Mouse (Mus musculus): ENCODE measurements around the gene Romo1.
"Not testable (repeated sequence)": the region's sequence is repeated elsewhere in the genome, so short reads cannot be mapped to it uniquely, and the experiment has no call there.

Gene Romo1

GRCm38 (mm10) chr2:156179796-156180093 is 35.9 kb downstream of the Romo1 start:
- no peak for DNase-seq (ENCODE audit: low read depth)

DNA sequence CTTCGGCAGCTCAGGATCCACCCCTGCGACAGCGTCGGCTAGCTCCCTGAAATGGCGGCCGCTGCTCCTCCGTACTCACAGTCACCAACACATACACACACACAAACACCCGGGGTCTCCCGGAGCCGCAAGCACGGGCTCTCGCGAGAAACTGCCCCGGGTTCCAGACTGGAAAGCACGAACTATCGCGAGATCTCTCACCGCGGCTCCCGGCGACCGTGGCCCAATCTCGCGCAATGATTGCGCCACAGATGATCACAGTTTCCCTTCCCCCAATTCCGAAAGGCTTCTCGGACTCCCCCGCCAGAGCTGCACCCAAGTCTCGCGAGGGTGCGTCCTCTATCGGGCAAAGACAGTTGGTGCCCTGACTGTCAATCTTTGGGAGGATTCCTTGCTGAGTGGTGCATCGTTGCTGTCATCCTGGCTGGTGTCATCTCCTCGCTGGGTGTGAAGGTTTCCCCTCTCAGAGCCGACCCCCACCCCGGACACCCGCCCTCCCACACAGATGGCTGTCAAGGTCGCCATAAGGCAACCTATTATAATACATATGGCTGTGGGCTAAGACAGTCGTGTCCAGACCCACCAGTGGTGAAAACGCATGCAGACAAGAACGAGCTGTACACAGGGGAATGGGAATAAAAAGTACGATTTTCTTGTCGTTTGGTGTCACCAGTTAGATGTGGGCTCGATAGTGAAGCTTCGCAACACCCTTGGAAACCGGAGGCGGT is 36.4 kb downstream of the Romo1 start, which contains the start of gene Rbm39:
Rbm39 (minus strand) TSS at position 145 of the 728 bp plus-strand sequence.
- peak; percentile 100 for DNase-seq (ENCODE audit: low read depth)

DNA sequence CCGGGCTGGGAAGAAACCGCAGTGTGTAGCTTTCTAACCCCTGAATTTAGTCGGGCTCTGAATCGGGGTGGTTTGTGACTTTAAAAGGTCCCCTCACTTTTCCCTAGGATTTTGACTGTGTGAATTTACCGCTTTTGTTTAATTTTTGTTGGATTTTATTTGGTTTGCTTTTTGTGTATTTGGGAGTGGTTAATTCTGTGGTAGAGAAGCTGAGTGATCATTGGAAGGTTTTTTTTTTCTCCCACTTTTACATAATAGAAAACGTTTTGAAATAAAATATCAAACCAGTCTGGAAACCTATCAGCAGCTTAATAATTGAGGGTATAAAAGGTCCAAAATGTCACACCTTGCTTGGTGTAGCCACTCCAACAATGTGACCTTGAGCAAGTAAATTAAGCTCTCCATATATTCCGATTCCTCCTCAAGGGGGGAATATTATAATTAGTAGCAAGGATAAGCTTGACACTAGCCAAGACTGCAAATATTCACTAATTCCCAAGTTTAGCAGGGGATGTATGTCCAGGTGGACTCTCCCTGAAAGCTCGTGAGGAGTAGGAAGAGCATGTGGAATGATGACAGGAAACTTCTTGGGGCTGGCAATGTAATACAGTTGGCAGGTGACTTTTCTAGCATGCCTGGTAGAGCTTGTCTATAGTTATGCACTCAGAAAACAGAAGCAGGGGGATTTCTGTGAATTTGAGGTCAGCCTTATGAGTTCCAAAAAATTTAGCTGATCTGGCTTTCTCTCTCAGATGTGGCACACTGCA is 37.2 kb downstream of the Romo1 start:
- DNase-seq (ENCODE audit: low read depth), result no peak

DNA sequence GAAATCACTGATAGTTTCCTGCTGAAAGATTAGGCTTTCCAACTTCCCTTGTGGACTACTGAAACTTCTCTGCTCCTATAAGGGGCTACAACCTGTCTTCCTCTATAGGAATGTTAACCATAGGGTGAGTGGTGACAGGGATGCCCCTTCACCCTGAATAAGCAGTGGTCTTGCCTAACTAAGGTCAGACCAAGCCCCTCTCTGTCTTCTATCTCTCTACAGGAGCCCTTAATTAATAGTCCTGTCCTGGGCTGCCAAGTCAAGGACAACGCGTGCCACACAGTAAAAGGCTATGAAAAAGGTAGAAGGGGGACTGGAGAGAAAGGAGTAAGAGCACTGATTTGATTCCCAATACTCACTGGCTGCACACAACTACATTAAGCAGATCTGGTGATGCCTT is 37.8 kb downstream of the Romo1 start:
- no peak for DNase-seq (ENCODE audit: low read depth)

DNA sequence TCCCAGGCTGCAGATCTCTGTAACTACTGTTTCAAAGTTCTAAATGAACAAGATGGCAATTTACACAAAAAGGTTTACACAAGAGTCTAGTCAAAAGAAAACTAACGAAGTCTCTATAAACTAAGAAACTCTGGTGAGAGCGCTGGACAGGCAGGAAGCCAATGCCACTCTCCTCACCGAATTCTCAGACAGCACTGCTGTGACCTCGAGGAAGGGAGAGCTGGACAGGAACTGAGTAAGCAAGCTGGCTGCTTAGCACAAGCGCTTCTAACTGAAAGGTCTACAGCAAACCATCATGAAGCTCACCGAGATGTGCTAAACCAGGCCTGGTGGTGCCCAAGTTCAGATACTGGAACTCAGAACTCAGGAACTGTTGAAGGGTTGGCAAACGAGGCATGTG is 45.4 kb downstream of the Romo1 start:
- DNase-seq (ENCODE audit: low read depth), result not testable (repeated sequence)

DNA sequence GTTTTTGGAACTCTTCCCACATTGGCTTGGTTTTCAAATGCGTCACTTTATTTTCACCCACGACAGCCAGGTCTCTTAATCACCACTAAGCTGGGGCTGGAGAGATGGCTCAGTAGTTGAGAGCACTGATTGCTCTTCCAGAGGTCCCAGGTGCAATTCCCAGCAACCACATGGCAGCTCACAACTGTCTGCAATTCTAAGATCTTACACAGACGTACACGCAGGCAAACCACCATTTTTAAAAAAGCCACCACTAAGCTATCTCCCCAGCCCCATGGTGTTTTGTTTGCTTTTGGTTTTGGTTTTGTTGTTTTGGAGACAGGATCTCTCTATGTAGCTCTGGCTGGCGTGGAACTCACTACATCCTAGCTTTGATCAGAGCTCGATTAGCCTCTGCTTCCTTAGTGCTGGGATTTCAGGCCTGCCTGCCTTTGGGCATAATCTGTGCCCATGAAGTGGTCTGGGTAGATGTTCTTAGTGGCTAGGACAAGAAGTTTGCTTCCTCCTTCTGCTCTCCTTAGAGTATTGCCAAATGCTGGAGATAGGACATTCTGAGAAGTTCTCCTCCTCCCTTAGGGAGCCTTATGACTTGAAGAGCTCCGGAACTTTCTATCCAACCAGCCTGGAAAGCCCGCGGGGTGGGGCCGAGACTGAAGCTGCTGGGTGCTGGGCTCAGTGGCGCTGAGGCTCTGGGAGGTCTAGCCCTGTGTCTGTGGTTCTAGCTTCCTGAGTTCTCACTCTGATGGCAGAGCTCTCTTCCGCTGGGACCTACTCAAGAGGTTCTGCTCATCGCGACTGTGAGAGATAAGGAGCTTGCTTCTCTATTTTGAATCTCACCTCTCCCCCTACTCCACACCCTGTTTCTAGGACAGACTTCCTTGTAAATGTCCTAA is 46.4 kb downstream of the Romo1 start:
- peak; percentile 86 for DNase-seq (ENCODE audit: low read depth)

DNA sequence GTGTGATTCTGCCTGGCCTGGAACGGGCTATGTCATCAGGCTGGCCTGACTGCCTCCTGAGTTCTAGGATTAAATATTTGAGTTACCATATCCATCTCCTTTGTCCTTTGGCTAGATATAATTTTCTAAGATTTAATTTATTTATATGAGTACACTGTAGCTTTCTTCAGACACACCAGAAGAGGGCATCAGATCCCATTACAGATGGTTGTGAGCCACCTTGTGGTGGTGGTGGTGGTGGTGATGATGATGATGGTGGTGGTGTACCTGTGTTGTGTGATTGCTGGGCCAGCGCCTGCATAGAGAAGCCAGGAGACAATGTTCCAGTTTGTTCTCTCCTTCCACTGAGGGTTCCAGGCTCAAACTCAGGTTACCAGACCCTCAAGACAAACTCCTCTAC is 47.7 kb downstream of the Romo1 start:
- no peak for DNase-seq (ENCODE audit: low read depth)

- DNase-seq (ENCODE audit: low read depth), result no peak
Observed at GRCm38 (mm10) chr2:156192068-156192467, 48.2 kb downstream of the Romo1 start.

DNA sequence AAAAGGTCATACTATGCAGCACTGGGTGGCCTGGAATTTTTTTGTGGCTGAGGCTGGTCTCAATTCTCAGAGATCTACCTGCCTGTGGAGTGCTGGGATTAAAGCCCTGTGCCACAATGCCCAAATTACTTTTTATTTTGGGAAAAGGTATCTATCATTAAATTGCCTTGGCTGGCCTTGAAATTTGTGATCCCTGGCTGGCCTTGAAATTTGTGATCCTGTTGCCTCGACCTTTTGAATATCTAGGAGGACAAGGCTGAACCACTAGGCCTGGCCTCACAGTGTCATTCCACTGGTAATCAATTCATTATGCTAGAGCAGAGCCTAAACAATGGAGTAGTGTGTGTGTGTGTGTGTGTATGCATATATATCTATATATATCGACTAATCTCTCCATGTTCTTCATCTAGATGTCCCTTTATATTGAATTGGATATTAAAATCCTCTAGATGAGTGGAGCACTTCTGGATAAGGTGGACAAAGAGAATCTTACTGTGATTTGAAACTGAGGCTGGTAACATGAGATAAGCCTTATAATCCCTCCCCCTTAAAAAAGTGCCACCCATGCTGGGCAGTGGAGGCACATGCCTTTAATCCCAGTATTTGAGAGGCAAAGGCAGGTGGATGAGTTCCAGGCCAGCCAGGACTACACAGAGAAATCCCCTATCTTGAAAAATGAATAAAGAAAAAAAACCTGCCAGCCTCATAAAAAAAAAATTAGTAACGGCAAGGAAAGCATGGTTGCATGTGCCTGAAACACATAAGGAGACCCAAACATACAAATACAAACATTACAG is 49.4 kb downstream of the Romo1 start:
- no peak for DNase-seq (ENCODE audit: low read depth)

- no peak for DNase-seq (ENCODE audit: low read depth)
Observed at GRCm38 (mm10) chr2:156194571-156194970, 50.7 kb downstream of the Romo1 start.
